Mouse (Mus musculus): ENCODE measurements around the gene Abca7. TPM values are rescaled to one million over a fixed set of nuclear protein-coding genes. Genes with fewer than 3 reads are reported as not detected.

Abca7 gene
- polyA plus RNA-seq, 1 experiment: 79.5 TPM

DNA sequence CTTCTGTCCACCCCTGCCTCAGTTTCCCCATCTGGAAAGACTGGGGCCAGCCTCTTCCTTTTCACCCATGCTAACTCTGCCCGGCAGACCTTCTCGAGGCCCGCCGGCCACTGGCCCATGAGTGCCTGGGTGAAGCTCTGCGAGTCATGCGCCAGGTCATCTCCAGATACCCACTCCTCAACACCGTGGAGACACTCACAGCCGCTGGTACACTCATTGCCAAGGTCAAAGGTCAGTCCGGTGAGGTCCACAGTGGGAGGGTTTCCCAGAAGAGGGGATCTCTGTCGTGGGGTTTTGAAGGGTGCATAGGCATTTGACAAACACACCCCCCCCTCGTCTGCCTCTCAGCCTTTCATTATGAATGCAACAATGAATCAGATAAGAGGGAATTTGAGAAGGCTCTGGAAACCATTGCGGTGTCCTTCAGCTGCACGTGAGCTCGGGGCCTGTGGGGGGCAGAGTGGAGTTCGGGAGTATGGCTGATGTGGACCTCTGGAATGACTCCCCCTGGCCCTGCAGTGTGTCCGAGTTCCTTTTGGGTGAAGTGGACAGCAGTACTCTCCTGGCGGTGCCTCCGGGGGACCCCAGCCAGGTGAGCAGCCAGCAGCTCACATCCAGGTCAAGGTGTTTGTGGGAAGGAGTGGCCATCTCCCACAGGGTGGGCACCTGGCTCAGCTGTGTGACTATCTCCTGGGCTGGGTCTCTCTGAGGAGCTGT, 24.5 kb downstream of the Abca7 start:
- 88% methylated on average over 18 of the region's 18 CpGs for WGBS
- Histone ChIP-seq H3K36me3 (ENCODE audit: control insufficient read depth, insufficient read depth, low read length) (peaks cover 67% of the 10 kb centered on the region), H3K27ac (ENCODE audit: control insufficient read depth, insufficient read depth, low read length) (peak overlapping the region; percentile 88), H3K27me3 (ENCODE audit: control insufficient read depth, insufficient read depth, low read length) (no peaks in the 10 kb centered on the region), H3K4me3 (ENCODE audit: control insufficient read depth, insufficient read depth, low read length) (no peak overlapping the region), H3K4me1 (replicated peaks; ENCODE audit: control insufficient read depth, insufficient read depth, low read length) (peaks cover 70% of the 10 kb centered on the region)
- 0 out of 2 replicates have a peak, but pooled peaks have one; percentile 10 for TF ChIP-seq CTCF (IDR thresholded peaks at IDR 0.05; ENCODE audit: borderline replicate concordance, control insufficient read depth, extremely low read depth, insufficient read depth, low read length, poor library complexity)
- TF ChIP-seq POLR2A (IDR thresholded peaks at IDR 0.05; ENCODE audit: control insufficient read depth, extremely low read depth, insufficient read depth, low read length, poor library complexity): no peak
- DNase-seq: peak; percentile 24

DNA sequence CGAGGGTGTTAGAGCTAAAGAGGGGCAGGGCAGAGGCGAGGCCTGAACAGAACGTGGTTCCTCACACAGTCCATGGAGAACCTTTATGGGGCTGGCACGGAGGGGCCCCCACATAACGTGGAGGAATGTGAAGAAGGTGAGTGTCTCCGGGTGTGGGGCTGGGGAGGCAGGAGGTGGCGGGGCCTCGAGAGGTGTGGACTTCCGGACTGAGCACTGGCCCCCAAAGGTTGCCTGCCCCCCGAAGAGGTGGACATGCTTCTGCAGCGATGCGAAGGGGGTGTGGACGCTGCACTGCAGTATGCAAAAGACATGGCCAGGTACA, 25.0 kb downstream of the Abca7 start:
- H3K27ac ChIP-seq (ENCODE audit: control insufficient read depth, insufficient read depth, low read length): peak overlapping the region; percentile 88
- peaks cover 66% of the 10 kb centered on the region for H3K4me1 ChIP-seq (replicated peaks; ENCODE audit: control insufficient read depth, insufficient read depth, low read length)
- WGBS: 79% methylated on average over 13 of the region's 13 CpGs
- no peaks in the 10 kb centered on the region for H3K27me3 ChIP-seq (ENCODE audit: control insufficient read depth, insufficient read depth, low read length)
- no peak for TF ChIP-seq CTCF (IDR thresholded peaks at IDR 0.05; ENCODE audit: borderline replicate concordance, control insufficient read depth, extremely low read depth, insufficient read depth, low read length, poor library complexity)
- TF ChIP-seq POLR2A (IDR thresholded peaks at IDR 0.05; ENCODE audit: control insufficient read depth, extremely low read depth, insufficient read depth, low read length, poor library complexity): no peak
- peak; percentile 18 for DNase-seq
- peaks cover 73% of the 10 kb centered on the region for H3K36me3 ChIP-seq (ENCODE audit: control insufficient read depth, insufficient read depth, low read length)
- H3K4me3 ChIP-seq (ENCODE audit: control insufficient read depth, insufficient read depth, low read length): no peak overlapping the region

DNA sequence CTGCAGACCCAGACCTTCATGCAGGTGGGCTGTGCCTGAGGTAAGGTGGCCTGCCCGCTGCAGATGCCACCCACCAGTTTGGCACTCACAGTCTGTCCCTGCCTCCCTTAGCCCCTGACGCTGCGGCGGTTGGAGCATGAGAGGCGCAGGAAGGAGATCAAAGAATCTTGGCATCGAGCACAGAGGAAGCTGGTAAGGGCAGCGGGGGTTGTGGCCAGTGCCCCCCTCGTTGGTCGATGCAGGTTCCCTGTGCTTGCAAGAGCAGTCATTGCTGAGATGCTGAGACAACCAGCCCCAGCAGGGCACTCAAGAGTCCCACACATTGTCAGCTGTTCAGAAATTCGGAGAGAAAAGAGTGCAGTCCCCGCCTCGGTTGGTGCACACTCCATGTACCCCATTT, 25.9 kb downstream of the Abca7 start:
- WGBS: 6% methylated on average over 12 of the region's 12 CpGs
- TF ChIP-seq CTCF (IDR thresholded peaks at IDR 0.05; ENCODE audit: borderline replicate concordance, control insufficient read depth, extremely low read depth, insufficient read depth, low read length, poor library complexity): no peak
- TF ChIP-seq POLR2A (IDR thresholded peaks at IDR 0.05; ENCODE audit: control insufficient read depth, extremely low read depth, insufficient read depth, low read length, poor library complexity): no peak
- peaks cover 81% of the 10 kb centered on the region for H3K36me3 ChIP-seq (ENCODE audit: control insufficient read depth, insufficient read depth, low read length)
- DNase-seq: peak; percentile 55
- H3K27me3 ChIP-seq (ENCODE audit: control insufficient read depth, insufficient read depth, low read length): no peaks in the 10 kb centered on the region
- peak overlapping the region; percentile 88 for H3K27ac ChIP-seq (ENCODE audit: control insufficient read depth, insufficient read depth, low read length)
- H3K4me1 ChIP-seq (replicated peaks; ENCODE audit: control insufficient read depth, insufficient read depth, low read length): peaks cover 65% of the 10 kb centered on the region
- peak overlapping the region; percentile 5 for H3K4me3 ChIP-seq (ENCODE audit: control insufficient read depth, insufficient read depth, low read length)

DNA sequence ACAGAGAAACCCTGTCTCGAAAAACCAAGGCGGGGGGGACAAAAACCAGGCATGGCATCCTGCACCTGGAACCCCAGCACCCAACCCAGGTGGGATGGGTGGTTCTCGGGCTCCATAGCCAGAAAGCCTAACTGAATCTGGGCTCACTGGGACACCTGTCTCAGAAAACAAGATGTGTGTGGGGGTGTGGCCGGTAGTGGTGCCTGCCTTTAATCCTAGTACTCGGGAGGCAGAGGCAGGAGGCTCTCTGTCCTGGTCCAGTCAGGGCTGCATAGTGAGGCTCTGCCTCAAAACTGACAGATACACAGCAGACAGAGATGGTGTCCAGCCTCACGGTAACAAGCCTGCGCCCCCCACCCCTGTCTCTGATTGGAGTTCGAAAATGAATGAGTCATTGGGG, 26.5 kb downstream of the Abca7 start:
- WGBS: 62% methylated on average over 8 of the region's 8 CpGs
- Histone ChIP-seq H3K4me3 (ENCODE audit: control insufficient read depth, insufficient read depth, low read length) (no peak overlapping the region), H3K27me3 (ENCODE audit: control insufficient read depth, insufficient read depth, low read length) (no peaks in the 10 kb centered on the region), H3K27ac (ENCODE audit: control insufficient read depth, insufficient read depth, low read length) (peak overlapping the region; percentile 88), H3K4me1 (replicated peaks; ENCODE audit: control insufficient read depth, insufficient read depth, low read length) (peaks cover 65% of the 10 kb centered on the region), H3K36me3 (ENCODE audit: control insufficient read depth, insufficient read depth, low read length) (peaks cover 86% of the 10 kb centered on the region)
- DNase-seq: peak; percentile 37
- no peak for TF ChIP-seq CTCF (IDR thresholded peaks at IDR 0.05; ENCODE audit: borderline replicate concordance, control insufficient read depth, extremely low read depth, insufficient read depth, low read length, poor library complexity)

DNA sequence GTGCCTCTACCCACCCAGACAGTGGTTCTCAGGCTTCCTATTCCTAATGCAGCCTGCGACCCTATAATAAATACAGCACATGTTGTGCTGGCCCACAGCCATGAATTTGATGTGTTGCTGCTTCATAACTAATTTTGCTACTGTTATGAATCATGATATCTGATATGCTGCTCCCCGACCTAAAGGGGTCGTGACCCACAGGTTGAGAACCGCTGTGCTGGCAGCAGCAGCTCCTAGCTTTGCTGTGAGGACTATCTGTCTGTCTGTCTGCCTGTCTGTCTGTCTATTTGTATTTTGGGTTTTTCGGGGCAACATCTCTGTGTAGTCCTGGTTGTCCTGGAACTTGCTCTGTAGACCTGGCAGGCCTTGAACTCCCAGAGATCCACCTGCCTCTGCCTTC, 27.5 kb downstream of the Abca7 start:
- no peaks in the 10 kb centered on the region for H3K27me3 ChIP-seq (ENCODE audit: control insufficient read depth, insufficient read depth, low read length)
- no peak for DNase-seq
- H3K4me3 ChIP-seq (ENCODE audit: control insufficient read depth, insufficient read depth, low read length): no peak overlapping the region
- H3K36me3 ChIP-seq (ENCODE audit: control insufficient read depth, insufficient read depth, low read length): peaks cover 91% of the 10 kb centered on the region
- WGBS: 53% methylated on average over 5 of the region's 5 CpGs
- peak overlapping the region; percentile 88 for H3K27ac ChIP-seq (ENCODE audit: control insufficient read depth, insufficient read depth, low read length)
- H3K4me1 ChIP-seq (replicated peaks; ENCODE audit: control insufficient read depth, insufficient read depth, low read length): peaks cover 65% of the 10 kb centered on the region
- TF ChIP-seq CTCF (IDR thresholded peaks at IDR 0.05; ENCODE audit: borderline replicate concordance, control insufficient read depth, extremely low read depth, insufficient read depth, low read length, poor library complexity) (no peak), POLR2A (IDR thresholded peaks at IDR 0.05; ENCODE audit: control insufficient read depth, extremely low read depth, insufficient read depth, low read length, poor library complexity) (no peak)

DNA sequence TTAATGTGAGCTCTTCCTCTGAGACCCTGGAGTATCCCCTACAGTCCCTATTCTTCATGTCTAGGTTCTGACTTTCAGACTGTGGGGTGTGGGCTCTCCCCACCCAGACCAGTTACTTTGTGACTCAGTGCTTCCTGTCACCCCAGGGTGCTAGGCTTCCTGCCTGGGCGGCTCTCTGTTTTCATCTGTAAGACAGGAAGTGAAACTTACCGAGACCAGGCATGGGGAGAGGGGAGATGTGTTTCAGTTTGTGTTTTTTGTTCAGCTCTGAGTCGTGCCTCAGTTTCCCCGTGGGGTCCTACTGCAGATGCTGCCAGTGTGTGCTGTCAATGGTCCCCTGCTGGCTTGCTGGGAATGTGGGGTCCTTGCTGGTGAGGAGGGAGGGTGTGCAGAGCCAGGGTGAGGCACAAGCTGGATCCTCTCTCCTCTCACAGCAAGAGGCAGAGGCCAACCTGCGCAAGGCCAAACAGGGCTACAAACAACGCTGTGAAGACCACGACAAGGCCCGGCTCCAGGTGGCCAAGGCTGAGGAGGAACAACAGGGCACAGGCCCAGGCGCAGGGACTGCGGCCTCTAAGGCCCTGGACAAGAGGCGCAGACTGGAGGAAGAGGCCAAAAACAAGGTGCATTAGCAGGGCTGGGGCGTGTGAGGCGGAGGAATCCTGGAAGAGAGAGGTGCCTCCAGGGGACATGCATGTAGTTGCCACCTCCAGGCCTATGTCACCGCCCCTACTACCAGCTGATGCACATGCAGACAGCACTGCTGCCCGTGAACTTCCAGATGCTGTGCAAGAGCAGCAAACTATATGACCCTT, 28.1 kb downstream of the Abca7 start:
- H3K4me1 ChIP-seq (replicated peaks; ENCODE audit: control insufficient read depth, insufficient read depth, low read length): peaks cover 59% of the 10 kb centered on the region

More for the DNA sequence above, 28.1 kb downstream of the Abca7 start:
- Histone ChIP-seq H3K27me3 (ENCODE audit: control insufficient read depth, insufficient read depth, low read length) (no peaks in the 10 kb centered on the region), H3K36me3 (ENCODE audit: control insufficient read depth, insufficient read depth, low read length) (peaks cover 91% of the 10 kb centered on the region), H3K27ac (ENCODE audit: control insufficient read depth, insufficient read depth, low read length) (peak overlapping the region; percentile 88), H3K4me3 (ENCODE audit: control insufficient read depth, insufficient read depth, low read length) (peak overlapping the region; percentile 42)
- 48% methylated on average over 15 of the region's 15 CpGs for WGBS
- peak; percentile 83 for DNase-seq
- TF ChIP-seq POLR2A (IDR thresholded peaks at IDR 0.05; ENCODE audit: control insufficient read depth, extremely low read depth, insufficient read depth, low read length, poor library complexity) (no peak), CTCF (IDR thresholded peaks at IDR 0.05; ENCODE audit: borderline replicate concordance, control insufficient read depth, extremely low read depth, insufficient read depth, low read length, poor library complexity) (no peak)
